Mouse (Mus musculus): ENCODE measurements around the gene Gigyf2.
A peak's percentile ranks its signal among the peaks of the same experiment; 100 is the strongest.

Gigyf2 gene

GRCm38 (mm10) chr1:87321071-87321470, 5.7 kb upstream of the Gigyf2 start:
- no peak for DNase-seq

- no peak for DNase-seq
These were observed 4.0 kb upstream of the Gigyf2 start for GRCm38 (mm10) chr1:87322778-87323177.

- no peak for DNase-seq
These were observed 2.1 kb upstream of the Gigyf2 start for GRCm38 (mm10) chr1:87324649-87325048.

GRCm38 (mm10) chr1:87327165-87327861, 515 bp downstream of the Gigyf2 start:
- peak; percentile 62 for DNase-seq

DNA sequence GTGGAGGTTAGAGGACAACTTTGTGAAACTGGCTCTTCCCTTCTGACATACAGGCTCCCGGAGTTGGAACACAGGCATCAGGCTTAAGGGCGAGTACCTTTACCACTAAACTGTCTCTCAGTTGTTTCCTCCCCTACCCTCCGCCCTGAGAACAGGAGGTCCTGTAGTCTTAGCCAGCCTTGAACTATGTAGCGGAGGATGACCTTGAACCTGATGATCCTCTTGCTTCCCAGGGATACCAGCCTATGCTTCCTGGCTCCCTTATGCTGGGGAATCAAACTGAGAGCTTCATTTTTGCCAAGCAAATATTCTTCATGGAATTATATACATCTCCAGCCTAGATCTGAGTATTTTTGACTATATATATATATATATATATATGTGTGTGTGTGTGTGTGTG, 5.0 kb downstream of the Gigyf2 start:
- no peak for DNase-seq

DNA sequence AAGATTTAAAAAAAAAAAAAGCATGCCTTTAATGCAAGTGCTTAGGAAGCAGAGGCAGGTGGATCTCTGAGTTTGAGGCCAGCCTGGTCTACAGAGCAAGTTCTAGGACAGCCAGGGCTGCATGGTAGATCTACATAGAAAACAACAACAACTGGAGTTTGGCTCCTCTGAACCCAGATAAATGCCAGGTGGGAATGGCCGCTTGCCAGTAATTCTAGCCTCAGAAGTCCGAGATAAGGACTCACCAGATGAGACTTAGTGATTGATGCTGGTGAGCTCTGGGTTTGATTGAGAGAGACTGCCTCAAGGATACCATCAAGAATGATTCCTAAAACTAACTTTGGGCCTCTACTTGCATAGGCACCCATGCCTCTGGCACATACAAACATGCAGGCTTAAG, 23.8 kb downstream of the Gigyf2 start:
- no peak for DNase-seq

DNA sequence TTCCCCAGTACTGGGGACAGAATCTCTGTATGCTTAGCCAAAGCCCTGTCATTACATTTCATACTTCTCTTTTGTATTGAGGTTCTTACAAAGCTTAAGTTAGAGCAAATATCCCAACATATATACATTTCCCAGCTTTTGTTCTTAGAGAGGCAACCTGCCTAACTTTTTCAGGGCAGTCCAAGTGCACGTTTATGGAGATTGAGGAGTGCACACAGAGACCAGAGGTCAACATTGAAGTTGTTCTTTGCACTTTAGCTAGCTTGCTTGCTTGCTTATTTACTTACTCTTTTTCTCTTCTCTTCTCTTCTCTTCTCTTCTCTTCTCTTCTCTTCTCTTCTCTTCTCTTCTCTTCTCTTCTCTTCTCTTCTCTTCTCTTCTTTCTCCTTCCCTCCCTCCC, 33.5 kb downstream of the Gigyf2 start:
- DNase-seq = no peak

- no peak for DNase-seq
These were observed 51.3 kb downstream of the Gigyf2 start for GRCm38 (mm10) chr1:87378024-87378560.

DNA sequence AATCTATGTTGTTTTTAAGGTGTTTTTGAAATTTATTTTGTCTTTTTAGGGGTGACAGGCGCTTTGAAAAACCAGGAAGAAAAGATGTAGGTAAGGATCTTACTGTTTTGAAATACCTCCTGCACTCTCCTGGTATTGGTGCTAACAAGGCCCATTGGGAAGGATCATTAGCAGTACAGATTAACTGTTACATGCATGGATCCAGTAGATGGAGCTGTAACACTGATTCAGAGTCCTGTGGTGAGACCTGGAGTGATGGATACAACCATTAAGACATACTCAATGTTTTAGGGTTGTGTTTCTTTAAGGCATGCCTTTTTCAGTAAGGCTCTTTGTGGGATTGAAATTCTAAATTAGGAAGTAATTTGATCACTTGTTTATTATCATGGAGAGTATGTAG, 53.1 kb downstream of the Gigyf2 start:
- DNase-seq = no peak

DNA sequence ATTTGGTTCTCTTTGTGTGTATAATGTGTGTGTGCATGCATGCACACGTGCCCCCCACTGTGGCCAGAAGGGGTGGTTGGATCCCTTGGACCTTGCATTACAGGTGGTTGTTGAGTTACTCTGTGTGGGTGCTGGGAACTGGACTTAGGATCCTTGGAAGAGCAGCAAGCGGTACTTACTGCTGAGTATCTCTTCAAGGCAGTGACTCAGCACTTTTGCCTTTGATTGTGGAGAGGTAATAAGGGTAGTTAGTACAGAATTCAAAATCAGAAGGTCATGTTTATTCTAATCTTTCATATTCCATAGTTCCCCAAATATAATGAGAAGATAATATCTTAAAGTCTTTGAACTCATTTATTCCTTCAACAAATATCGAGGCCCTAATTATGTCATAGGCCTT, 54.4 kb downstream of the Gigyf2 start:
- DNase-seq = no peak

GRCm38 (mm10) chr1:87386436-87387092, 59.8 kb downstream of the Gigyf2 start:
- DNase-seq = peak; percentile 40

DNA sequence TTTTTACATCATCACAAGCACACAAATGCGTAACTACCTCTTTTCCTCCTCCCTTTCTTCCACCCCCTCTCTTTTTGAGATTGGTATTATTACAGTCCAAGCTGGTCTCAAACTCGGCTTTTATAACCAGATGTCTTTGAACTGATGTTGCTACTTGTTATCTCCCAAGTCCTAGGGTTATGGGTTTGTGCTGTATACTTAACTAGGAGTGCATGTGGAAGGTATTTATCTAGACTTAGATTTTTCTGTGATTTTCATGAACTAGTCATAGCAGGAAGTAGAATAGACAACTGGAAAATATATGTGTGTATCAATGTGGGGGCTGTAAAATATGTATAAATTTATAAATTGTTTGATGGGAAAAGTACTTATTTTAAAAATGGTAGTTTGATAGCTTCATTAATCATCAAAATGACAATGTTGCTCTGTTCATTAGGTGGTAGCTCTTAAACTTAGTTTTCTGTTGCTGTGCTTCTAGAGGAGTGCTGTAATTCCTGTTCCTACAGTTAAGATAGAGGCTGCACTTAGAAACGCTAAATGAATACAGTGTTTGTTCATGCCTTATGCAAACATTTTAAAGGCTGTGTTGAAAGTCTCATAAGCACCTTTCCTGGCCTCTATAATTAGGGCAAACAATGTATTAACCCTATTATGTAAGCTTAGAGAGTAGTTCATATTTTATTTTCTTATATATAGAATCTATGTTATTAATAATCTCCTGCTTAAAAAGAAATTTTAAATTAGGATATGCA, 66.8 kb downstream of the Gigyf2 start:
- no peak for DNase-seq

DNA sequence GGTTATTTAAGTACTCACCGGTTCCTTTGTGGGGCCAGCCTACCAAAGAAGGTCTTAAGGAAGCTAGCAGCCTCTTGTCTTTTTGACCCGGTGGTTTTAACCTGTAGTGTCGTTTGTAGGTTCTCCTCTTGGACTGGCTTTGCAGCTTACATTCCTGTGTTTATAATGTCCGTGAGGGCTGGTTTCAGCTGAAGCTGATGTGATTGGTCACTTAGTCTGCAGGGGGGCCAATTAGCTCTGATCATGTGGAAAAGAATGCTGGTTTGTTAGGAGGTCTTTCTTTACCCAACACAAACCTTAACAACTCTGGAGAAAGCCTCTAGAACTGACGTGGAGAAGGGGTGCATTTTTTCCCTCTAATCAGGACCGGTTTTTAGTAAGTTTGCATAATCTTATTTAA, 67.8 kb downstream of the Gigyf2 start, which contains the start of gene Kcnj13:
Gene Kcnj13 (minus strand): TSS at position 136 of the 400 bp plus-strand sequence.
- DNase-seq = no peak

- no peak for DNase-seq
These were observed 70.3 kb downstream of the Gigyf2 start for GRCm38 (mm10) chr1:87396923-87397586.

GRCm38 (mm10) chr1:87404710-87405109, 77.9 kb downstream of the Gigyf2 start:
- DNase-seq = no peak

DNA sequence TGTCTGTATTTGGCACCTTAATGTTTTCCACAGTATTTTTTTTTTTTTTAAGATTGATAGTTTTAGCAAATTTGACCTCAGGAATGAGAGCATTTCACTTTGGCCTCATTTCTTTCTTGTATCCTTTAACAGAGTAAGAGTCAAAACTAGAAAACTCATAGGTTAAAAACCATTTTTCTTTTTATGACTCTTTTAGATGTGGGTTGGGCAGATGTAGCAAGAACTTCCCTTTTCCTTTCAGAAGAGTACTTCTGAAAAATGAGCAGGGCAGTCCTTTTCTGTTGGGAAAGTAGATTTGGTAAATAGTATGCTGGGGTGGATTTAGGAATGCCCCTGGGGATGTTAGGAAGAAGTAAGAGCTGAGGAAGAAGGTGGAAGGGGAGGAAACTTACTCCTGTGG, 79.2 kb downstream of the Gigyf2 start:
- DNase-seq = no peak

GRCm38 (mm10) chr1:87409380-87409779, 82.6 kb downstream of the Gigyf2 start:
- no peak for DNase-seq

DNA sequence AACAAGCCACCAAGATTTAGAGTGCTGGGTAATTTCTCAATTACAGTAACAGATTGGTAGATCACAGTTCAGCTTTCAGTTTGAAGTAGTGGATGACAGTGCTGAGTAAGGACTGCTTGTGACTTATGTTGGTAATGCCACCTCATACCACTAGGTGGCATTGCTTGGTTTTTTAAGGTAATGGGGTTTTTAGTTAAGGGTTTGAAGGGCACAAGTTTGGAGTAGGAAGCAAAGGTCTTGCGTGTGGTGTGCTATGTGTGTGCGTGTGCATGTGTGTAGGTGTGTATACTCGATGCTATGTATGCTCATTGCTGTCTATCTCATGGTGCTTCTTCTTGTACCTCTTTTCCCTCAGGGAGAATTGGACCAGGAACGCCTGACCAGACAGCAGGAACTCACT, 91.9 kb downstream of the Gigyf2 start:
- peak; percentile 14 for DNase-seq

- no peak for DNase-seq
These were observed 108.3 kb downstream of the Gigyf2 start for GRCm38 (mm10) chr1:87435125-87435524.

GRCm38 (mm10) chr1:87436583-87436982, 109.8 kb downstream of the Gigyf2 start:
- DNase-seq = no peak

GRCm38 (mm10) chr1:87447183-87448104, 120.6 kb downstream of the Gigyf2 start:
- peak; percentile 60 for DNase-seq

- DNase-seq = no peak
These were observed 122.6 kb downstream of the Gigyf2 start for GRCm38 (mm10) chr1:87449432-87449831.

All from liver (tissue).